Mouse (Mus musculus): ENCODE measurements around the gene Atat1. TPM values are rescaled to one million over a fixed set of nuclear protein-coding genes. Genes with fewer than 3 reads are reported as not detected.

Atat1 gene
- total and polyA plus RNA-seq, 3 experiments: 4.4 to 14.4 TPM; not detected in 1

- no peak for DNase-seq (ENCODE audit: low read depth, low spot score)
- H3K9ac ChIP-seq (ENCODE audit: control insufficient read depth, low read depth, low read length, poor library complexity, severe bottlenecking): no peak overlapping the region
- H3K9me3 ChIP-seq (replicated peaks; ENCODE audit: insufficient read depth, low read length): no peaks in the 10 kb centered on the region
- H3K27me3 ChIP-seq (ENCODE audit: control insufficient read depth in 1 of 2, insufficient read depth in 2 of 2, low read length in 2 of 2): no peaks in the 10 kb centered on the region
- TF ChIP-seq NRF1 (IDR thresholded peaks at IDR 0.05; ENCODE audit: insufficient read depth, low read depth, low read length, poor library complexity, severe bottlenecking): no peak
- no peak overlapping the region for H3K4me3 ChIP-seq (ENCODE audit: control insufficient read depth in 1 of 2, insufficient read depth in 1 of 2, low read depth in 2 of 2, low read length in 2 of 2)
- H3K79me2 ChIP-seq (ENCODE audit: control insufficient read depth, insufficient read depth, low read length, poor library complexity): peaks cover 14% of the 10 kb centered on the region
- H3K27ac ChIP-seq (ENCODE audit: control insufficient read depth, low read depth, low read length): no peak overlapping the region
- H3K4me1 ChIP-seq (ENCODE audit: control insufficient read depth in 1 of 2, insufficient read depth in 2 of 2, low read length in 2 of 2): peaks cover 2 to 7% of the 10 kb centered on the region in 2 experiments; a peak in 2 of 4 replicates
- peaks cover 2 to 4% of the 10 kb centered on the region in 2 experiments; a peak in 2 of 4 replicates for H3K36me3 ChIP-seq (ENCODE audit: control insufficient read depth in 1 of 2, insufficient read depth in 2 of 2, low read length in 2 of 2)
Observed at GRCm38 (mm10) chr17:35882924-35883323, 27.0 kb downstream of the Atat1 start.

DNA sequence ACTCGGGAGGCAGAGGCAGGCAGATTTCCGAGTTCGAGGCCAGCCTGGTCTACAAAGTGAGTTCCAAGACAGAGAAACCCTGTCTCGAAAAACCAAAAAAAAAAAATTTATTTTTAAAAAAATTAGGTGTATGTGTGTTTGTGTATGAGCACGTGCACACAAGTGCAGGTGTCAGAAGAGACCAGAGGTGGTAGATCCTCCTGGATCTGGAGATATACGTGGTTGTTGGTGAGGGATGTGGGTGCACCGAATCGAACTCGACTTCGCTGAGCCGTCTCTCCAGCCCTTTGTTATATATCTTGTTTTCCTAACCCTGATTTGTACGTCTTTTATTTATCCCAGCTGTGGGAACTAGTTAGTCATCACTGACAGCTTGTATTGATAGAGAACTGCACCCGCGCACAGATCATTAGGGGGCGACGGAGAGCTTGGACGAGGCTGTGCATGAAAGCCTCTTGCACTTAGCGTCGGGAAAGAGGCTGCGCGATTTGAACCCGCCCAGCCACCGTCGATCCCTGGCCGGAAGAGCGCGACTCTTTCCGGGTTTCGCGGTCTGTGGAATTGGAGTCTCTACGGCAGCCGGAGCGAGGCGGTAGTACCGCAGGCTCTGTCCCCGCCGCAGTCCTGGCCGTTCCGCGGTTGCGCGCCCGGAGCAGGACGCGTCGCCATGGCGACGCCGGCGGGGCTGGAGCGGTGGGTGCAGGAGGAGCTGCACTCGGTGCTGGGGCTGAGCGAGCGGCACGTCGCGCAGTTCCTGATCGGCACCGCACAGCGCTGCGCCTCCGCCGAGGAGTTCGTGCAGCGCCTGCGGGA lies 30.4 kb downstream of the Atat1 start, which contains the start of gene Dhx16:
Dhx16 (plus strand) TSS at position 575 of the 813 bp plus-strand sequence.
- Histone ChIP-seq H3K27ac (ENCODE audit: control insufficient read depth, low read depth, low read length) (peak within 1 kb of the TSS; percentile 54), H3K36me3 (ENCODE audit: control insufficient read depth in 1 of 2, insufficient read depth in 2 of 2, low read length in 2 of 2) (peaks cover 0 to 8% of the 10 kb centered on the region in 2 experiments; a peak in 3 of 4 replicates), H3K4me3 (ENCODE audit: control insufficient read depth in 1 of 2, insufficient read depth in 1 of 2, low read depth in 2 of 2, low read length in 2 of 2) (peak within 1 kb of the TSS; percentile 87 to 92), H3K9me3 (replicated peaks; ENCODE audit: insufficient read depth, low read length) (no peaks in the 10 kb centered on the region), H3K4me1 (ENCODE audit: control insufficient read depth in 1 of 2, insufficient read depth in 2 of 2, low read length in 2 of 2) (peaks cover 2 to 12% of the 10 kb centered on the region in 2 experiments; a peak in 3 of 4 replicates), H3K79me2 (ENCODE audit: control insufficient read depth, insufficient read depth, low read length, poor library complexity) (peaks cover 14% of the 10 kb centered on the region), H3K9ac (ENCODE audit: control insufficient read depth, low read depth, low read length, poor library complexity, severe bottlenecking) (peak within 1 kb of the TSS; percentile 89), H3K27me3 (ENCODE audit: control insufficient read depth in 1 of 2, insufficient read depth in 2 of 2, low read length in 2 of 2) (no peaks in the 10 kb centered on the region)
- peak; percentile 98 for DNase-seq (ENCODE audit: low read depth, low spot score)
- peak; percentile 59 to 83 for TF ChIP-seq POLR2A (IDR thresholded peaks at IDR 0.05; ENCODE audit: control insufficient read depth in 1 of 2, insufficient read depth in 1 of 2, low read depth in 1 of 2, low read length in 2 of 2, poor library complexity in 1 of 2)
- TF ChIP-seq TAL1 (IDR thresholded peaks at IDR 0.05; ENCODE audit: low read length): no peak
- TF ChIP-seq UBTF (IDR thresholded peaks at IDR 0.05; ENCODE audit: borderline replicate concordance, insufficient read depth, low read depth, low read length): no peak
- TF ChIP-seq RAD21 (IDR thresholded peaks at IDR 0.05; ENCODE audit: low read depth, low read length): peak; percentile 56
- TF ChIP-seq SIN3A (IDR thresholded peaks at IDR 0.05; ENCODE audit: low read length): peak; percentile 97
- TF ChIP-seq CHD1 (IDR thresholded peaks at IDR 0.05; ENCODE audit: low read depth, low read length): no peak
- TF ChIP-seq ZNF384 (IDR thresholded peaks at IDR 0.05; ENCODE audit: low read depth, low read length): no peak; the same call in 1 of the 2 replicates
- no peak for TF ChIP-seq CHD2 (IDR thresholded peaks at IDR 0.05; ENCODE audit: low read length)
- TF ChIP-seq MEF2A (IDR thresholded peaks at IDR 0.05; ENCODE audit: extremely low read depth, insufficient replicate concordance, low read depth, low read length, poor library complexity, severe bottlenecking): 0 out of 2 replicates have a peak, but pooled peaks have one; percentile 23
- TF ChIP-seq MAZ (IDR thresholded peaks at IDR 0.05; ENCODE audit: low read depth, low read length): peak; percentile 20; the same call in 1 of the 2 replicates
- 0 out of 2 replicates have a peak, but pooled peaks have one; percentile 52 for TF ChIP-seq TBP (IDR thresholded peaks at IDR 0.05; ENCODE audit: low read depth, low read length)
- peak; percentile 99 for TF ChIP-seq ELF1 (IDR thresholded peaks at IDR 0.05; ENCODE audit: low read depth, low read length)
- TF ChIP-seq HCFC1 (IDR thresholded peaks at IDR 0.05; ENCODE audit: low read depth, low read length): peak; percentile 96
- no peak for TF ChIP-seq ZMIZ1 (IDR thresholded peaks at IDR 0.05; ENCODE audit: low read depth, low read length)
- peak; percentile 70 for TF ChIP-seq NELFE (IDR thresholded peaks at IDR 0.05; ENCODE audit: low read depth, low read length)
- peak; percentile 67 for TF ChIP-seq ETS1 (IDR thresholded peaks at IDR 0.05; ENCODE audit: low read depth, low read length)
- TF ChIP-seq E2F4 (IDR thresholded peaks at IDR 0.05; ENCODE audit: borderline replicate concordance, low read depth, low read length): peak; percentile 25; the same call in 1 of the 2 replicates
- no peak for TF ChIP-seq USF2 (IDR thresholded peaks at IDR 0.05; ENCODE audit: borderline replicate concordance in 1 of 2, insufficient read depth in 1 of 2, low read depth in 1 of 2, low read length in 2 of 2)
- TF ChIP-seq RCOR1 (IDR thresholded peaks at IDR 0.05; ENCODE audit: low read depth, low read length): no peak; the same call in 1 of the 2 replicates
- TF ChIP-seq GATA1 (IDR thresholded peaks at IDR 0.05; ENCODE audit: low read depth, low read length): peak; percentile 42; the same call in 1 of the 2 replicates
- TF ChIP-seq MAFK (IDR thresholded peaks at IDR 0.05; ENCODE audit: borderline replicate concordance, low read depth, low read length): no peak
- no peak for TF ChIP-seq POLR2AphosphoS5 (IDR thresholded peaks at IDR 0.05; ENCODE audit: borderline replicate concordance, low read depth, low read length)
- TF ChIP-seq MAX (IDR thresholded peaks at IDR 0.05; ENCODE audit: low read length): no peak; the same call in 1 of the 2 replicates
- peak; percentile 61 to 89 (median 79) for TF ChIP-seq CTCF (IDR thresholded peaks at IDR 0.05 in 2 of 3, conservative IDR thresholded peaks at IDR 0.05 in 1 of 3; ENCODE audit: control insufficient read depth in 1 of 3, insufficient read depth in 1 of 3, low read depth in 2 of 3, low read length in 3 of 3, poor library complexity in 1 of 3, severe bottlenecking in 1 of 3)
- TF ChIP-seq MXI1 (IDR thresholded peaks at IDR 0.05; ENCODE audit: low read depth, low read length): peak; percentile 91; the same call in 1 of the 2 replicates
- 0 out of 2 replicates have a peak, but pooled peaks have one; percentile 36 for TF ChIP-seq MYC (IDR thresholded peaks at IDR 0.05; ENCODE audit: low read depth, low read length)
- peak; percentile 46; the same call in 1 of the 2 replicates for TF ChIP-seq TCF12 (IDR thresholded peaks at IDR 0.05; ENCODE audit: low read depth, low read length)
